Mouse (Mus musculus) heart, adult 9 months (tissue): ENCODE data around the gene Isg20l2.
A peak's percentile ranks its signal among the peaks of the same experiment; 100 is the strongest.

Experiments
- DNase-seq, 2 experiments: peaks; one replicate each; pipeline ENCODE4 v3.0.0; 2022; ENCODE audit warnings: low spot score in 2 of 2

Isg20l2 gene

DNA sequence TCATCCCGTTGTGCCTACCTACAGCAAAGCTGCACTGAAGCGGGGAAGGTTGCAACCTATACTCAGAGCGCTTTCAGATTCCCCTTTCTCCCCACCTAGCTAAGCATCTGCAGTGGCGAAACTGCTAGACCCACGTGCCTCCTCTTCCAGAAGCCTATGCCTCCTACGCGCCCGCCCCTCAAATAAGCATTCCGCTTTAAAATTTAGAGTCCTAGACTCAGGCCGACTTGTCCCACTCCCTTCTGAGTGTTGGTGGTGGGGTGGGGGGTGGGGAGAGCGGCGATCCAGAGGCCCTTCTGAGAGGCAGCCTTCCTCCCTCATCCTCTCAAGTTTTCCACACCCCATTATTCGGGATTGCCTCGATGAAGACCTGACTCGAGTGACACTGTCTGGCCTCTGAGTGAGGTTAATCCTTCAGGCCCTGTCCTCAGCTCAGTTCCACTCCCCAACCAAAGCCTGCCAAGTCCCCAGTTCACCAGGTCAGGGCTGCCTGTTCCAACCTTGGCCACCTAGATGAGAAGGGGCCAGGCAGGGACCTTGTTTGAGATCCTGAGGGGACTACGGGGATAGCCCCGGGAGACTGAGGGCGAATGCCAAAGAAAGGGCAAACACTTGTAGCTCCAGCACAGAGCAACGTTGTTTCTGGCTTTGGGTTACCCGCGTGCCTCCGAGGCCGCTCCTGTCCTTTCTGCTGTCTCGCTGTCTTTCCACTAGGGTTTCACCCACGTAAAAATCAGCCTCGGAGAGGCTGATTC, 17.1 kb downstream of the Isg20l2 start:
- DNase-seq = no peak

DNA sequence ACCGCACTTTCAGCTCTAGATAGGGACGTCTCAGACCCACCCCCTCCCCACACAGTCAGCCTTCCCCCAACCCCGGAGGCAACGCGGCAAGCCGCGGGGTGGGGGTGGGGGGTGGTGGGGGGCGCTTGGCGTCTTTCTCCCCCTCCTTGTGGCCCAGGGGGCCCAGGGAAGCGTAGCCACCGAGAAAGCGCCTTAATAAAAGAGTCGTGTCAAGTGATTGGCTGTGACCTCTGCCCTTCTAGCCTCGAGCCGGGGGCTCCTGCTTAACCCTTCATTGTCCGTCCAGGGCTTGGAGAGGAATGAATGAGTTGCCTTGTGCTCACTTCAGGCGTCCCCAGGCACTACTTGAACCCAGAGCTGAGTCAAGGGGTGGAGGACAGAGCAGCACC, 17.7 kb downstream of the Isg20l2 start:
- no peak for DNase-seq

- DNase-seq = no peak
These were observed 18.5 kb downstream of the Isg20l2 start, which contains the start of gene Crabp2 for GRCm38 (mm10) chr3:87948378-87949265. Gene Crabp2, plus strand, starts transcription at chr3:87948666.

DNA sequence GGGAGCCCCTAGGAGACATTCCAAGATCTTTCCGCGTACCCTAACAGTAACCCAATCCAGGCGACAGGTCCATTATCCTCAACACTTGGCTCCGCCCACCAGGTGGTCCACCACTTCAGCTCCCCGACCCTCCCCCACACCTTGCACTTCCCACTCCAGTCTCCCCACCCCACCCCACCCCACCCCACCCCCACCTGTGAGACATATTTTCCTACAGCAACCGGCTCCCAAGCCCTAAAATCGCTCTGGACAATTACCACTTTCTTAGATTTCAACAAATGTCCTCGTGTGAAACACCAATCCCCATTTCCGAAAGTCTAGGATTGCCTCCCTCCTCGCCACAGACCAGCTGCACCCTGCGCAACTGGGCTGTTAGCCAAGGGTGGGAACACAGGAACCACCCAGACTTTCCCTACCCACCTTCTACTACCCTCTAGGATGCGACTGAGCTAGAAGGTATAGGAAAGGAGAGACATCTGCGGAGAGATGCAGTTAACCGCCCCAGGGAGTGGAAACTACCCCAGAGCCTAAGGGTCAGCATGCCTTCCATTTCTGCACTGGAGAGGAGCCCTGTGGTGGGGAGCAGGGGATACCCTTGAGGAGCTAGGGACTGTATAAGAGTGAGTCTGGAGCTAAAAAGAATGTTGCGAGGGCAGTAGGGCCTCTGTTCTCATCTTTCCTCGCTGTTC, 19.3 kb downstream of the Isg20l2 start:
- no peak for DNase-seq

DNA sequence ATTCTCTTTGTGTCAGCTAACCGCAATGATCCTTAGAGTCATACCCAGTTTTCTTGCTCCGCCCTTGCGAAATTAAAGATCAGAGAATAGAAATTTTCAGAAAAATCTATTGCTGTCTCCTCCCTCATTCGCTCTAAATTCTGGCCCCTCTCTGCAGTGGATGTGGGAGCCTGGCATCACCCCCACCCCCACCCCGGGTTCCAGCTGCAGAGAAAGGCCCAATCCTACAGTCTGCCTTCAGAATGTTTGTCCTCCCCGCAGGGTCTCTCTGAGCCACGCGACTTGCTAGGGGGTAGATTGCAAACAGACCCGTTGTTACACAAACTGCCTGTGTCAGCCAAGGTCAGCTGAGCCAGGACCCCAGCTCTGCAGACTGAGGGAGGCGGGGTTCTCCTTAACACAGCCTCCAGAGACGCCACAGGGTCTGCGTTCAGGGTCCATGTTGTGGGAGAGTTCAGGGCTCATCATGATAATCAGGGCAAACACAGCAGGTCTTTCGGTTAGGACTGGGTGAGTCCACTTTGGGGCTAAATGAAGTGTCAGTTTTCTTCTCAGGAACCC, 19.9 kb downstream of the Isg20l2 start:
- DNase-seq = no peak

DNA sequence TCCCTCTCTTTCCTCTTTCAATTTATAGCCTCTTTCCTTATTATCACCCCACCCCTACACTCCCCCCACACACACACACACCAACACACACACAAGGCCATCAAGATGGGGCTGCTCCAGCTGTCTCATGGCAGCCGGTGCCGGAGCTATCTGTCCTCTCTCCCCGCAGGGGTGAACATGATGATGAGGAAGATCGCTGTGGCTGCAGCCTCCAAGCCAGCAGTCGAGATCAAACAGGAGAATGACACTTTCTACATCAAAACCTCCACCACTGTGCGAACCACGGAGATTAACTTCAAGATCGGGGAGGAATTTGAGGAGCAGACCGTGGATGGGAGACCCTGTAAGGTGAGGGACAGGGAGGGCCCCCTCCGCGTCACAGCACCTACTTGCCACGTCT, 21.8 kb downstream of the Isg20l2 start:
- DNase-seq = no peak

DNA sequence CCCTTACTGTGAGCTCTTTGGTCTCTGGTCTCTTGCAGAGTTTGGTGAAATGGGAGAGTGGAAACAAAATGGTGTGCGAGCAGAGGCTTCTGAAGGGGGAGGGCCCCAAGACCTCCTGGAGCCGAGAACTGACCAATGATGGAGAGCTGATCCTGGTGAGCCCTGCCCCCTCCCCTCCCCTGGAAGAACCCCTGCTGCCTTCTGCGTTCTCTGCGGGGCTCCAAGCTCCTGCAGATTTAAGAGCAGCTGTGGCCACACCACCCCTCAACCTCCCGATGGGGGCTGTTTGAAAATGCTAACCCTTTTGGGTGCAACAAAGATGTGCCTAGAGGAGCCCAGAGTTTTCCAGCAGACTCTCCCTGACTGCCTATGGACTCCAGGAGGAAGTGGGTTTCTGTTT, 22.3 kb downstream of the Isg20l2 start:
- no peak for DNase-seq

DNA sequence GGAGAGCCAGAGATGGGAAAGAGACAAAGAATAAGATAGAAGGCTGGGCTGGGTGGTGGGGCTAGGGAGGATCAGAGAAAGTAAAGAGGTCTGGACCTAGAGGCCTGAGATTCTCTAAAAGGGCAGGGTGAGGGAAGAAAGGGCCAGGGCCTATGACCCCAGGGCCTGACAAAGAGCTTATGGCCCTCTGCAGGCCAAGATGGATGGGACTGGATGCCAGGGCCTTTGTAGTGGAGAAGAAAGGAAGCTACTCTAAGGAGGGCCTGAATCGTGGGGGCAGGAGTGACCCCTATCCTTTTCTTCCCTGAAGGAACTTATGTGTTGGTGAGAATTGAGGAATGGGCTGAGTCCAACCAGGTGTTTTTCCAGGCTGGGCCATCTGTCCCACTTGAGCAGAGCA, 27.9 kb downstream of the Isg20l2 start:
- DNase-seq = no peak

DNA sequence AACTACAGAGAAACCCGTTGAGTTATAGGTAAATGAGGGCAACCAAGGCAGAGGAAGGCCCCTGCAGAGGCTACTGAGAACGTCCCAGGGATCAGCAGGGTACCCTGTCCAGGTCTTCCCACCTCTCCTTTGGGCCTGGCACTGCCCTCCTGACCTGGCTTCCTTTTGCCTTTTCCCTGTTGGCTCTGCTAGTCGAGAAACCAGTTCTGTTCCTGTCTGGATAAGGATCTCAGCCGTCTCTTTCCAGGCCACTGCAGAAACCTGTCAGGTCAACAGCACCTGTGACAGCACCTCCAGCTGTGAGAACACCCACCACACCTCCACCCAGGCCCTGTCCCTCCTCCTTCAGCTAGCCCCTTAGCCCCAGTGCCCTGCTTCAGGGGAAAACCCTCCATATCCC, 28.4 kb downstream of the Isg20l2 start:
- DNase-seq = no peak

DNA sequence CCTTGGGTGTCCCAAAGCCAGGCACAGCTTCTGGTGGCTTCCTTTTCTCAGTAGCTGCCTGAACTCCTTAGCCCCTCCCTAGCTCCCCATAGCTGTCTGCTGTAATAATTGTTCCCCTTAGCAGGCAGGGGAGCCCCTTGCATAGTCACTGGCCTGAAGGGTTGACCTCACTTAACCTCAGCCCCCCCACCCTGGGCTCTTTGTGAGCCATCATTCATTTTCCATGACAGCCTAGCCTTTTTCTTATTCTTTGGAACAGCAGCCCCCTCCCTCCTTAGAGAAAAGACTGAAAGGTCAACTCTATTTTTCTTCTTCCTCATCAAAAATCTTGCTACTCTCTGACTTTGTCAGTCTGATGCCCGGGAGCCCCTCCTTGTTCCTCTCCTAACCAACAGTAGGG, 28.9 kb downstream of the Isg20l2 start:
- DNase-seq = no peak

- no peak for DNase-seq
These were observed 29.3 kb downstream of the Isg20l2 start for GRCm38 (mm10) chr3:87959371-87959770.

DNA sequence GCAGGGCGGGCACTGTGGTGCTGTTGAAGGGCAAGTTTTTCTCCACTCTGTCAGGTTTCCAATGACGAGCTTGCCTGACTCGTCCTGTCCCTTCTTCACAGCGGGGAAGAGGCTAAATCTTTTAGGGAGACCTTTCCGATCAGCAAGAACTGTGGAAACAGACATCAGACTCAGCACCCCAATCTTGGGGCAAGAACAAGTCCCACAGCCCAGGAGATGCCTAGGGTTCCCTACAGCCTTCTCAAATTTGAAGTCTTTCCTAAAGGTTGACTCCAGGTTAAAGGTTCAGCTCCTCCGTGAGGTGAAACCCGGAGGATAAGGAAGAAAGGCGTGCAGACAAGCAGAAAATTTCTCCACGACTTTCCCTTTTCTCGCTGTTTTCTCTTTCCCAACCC, 30.1 kb downstream of the Isg20l2 start:
- DNase-seq = no peak

GRCm38 (mm10) chr3:87960586-87961191, 30.6 kb downstream of the Isg20l2 start:
- peak; percentile 87 to 90 for DNase-seq

DNA sequence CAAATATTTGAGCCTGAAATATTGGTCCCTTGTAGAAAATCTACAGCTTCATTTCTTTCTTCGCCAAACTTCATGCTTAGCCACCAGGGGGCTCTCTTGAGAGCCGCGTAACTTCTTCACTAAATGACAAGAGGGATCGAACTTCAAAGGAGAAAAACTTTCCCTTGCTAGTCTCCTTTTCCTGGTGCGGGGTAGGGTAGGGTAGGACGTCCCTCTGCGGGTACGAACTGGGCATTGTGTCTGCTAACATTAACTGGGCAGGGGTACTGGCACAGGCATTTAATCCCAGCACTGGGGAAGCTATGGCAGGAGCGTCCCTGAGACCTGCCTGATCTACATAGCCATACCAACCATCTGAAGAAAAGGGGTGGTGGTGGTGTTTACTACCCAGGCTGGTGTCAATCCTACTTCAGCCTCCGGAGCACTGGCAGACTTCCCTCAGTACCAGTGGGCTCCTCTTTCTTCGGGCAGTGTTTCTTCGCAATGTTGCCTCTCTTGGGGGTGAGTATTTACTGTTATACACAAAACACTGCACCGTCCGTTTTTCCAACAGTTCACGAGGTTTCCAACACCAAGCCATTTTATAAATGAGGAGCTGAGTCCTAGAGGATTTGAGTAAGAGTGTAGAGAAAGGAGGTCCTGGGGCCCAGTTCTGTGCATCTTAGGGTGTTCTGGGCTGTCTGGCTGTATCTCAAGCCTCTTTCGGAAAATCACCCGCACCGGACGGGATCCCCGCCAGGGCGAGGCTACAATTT, 40.2 kb downstream of the Isg20l2 start:
- peak; percentile 42 to 64 for DNase-seq

GRCm38 (mm10) chr3:87970939-87971488, 40.9 kb downstream of the Isg20l2 start, which contains the start of gene Nes:
Gene Nes, plus strand, starts transcription at chr3:87971078.
- DNase-seq = peak; percentile 75 to 85

- DNase-seq = no peak
These were observed 41.5 kb downstream of the Isg20l2 start for GRCm38 (mm10) chr3:87971489-87972202.

- no peak for DNase-seq
These were observed 42.1 kb downstream of the Isg20l2 start for GRCm38 (mm10) chr3:87972203-87972664.

- no peak for DNase-seq
These were observed 42.7 kb downstream of the Isg20l2 start for GRCm38 (mm10) chr3:87972776-87973175.

DNA sequence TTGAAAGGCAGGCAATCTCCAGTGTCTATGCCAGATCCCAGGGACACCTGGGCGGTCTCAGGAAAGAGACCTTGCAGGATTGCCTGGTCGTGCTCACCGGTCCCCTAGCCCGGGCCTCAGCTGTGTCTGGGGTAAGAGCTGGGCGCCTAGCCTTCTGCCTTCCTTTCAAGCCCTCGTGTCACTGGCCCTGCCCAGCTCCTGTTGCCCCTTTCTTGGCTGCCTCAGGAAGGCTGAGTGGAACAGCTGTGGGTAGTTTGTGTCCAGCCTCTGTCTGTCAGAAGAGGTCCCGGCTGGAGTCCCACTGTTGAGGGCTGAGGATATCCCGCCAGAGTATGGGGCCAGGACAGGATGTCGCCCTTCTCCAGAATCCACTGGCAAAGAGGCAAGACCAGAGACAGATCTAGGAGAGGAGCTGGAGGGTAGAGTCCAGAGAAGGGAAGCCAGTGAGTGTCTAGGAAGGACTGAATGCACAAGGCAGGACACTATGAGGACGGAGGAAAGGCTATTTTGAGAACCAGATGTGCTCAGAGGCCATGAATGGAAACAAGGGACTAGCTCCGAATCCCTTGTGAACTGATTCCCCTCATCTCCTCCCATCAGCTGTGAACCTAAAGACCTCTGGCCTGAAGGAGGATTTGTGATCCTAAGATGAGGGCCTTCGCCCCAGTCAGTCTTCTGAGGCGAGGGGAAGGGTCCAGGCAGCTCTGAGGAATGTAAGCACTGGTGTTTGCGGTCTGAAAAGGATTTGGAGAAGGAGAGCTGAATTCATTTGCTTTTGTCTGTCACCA, 43.7 kb downstream of the Isg20l2 start:
- no peak for DNase-seq
